Mouse (Mus musculus) CD4-positive, CD25-positive, alpha-beta regulatory T cell, adult 2 months (primary cell): ENCODE results near the gene Avpr1b.

Experiments used
- DNase-seq: peaks from one replicate; pipeline ENCODE4 v3.0.0-alpha.2; 2012; ENCODE audit warnings: low read depth, low spot score

Avpr1b gene

GRCm38 (mm10) chr1:131598905-131599304 lies at the start of gene Avpr1b:
Avpr1b (plus strand) TSS chr1:131599239.
- DNase-seq: no peak

GRCm38 (mm10) chr1:131551956-131552355 lies 47.1 kb upstream of the Avpr1b start:
- no peak for DNase-seq

GRCm38 (mm10) chr1:131553428-131553827 lies 45.6 kb upstream of the Avpr1b start:
- no peak for DNase-seq

- DNase-seq: peak; percentile 93
These were observed 43.8 kb upstream of the Avpr1b start for GRCm38 (mm10) chr1:131555042-131555812.

- DNase-seq: no peak
These were observed 38.5 kb upstream of the Avpr1b start for GRCm38 (mm10) chr1:131560500-131560899.

- no peak for DNase-seq
These were observed 37.0 kb upstream of the Avpr1b start for GRCm38 (mm10) chr1:131562081-131562480.

GRCm38 (mm10) chr1:131566056-131566455 lies 33.0 kb upstream of the Avpr1b start:
- peak; percentile 33 for DNase-seq

- no peak for DNase-seq
These were observed 29.3 kb upstream of the Avpr1b start for GRCm38 (mm10) chr1:131569721-131570120.

- no peak for DNase-seq
These were observed 28.6 kb upstream of the Avpr1b start for GRCm38 (mm10) chr1:131570391-131570790.

GRCm38 (mm10) chr1:131573721-131574120 lies 25.3 kb upstream of the Avpr1b start:
- DNase-seq: peak; percentile 85

- DNase-seq: no peak
These were observed 19.9 kb upstream of the Avpr1b start for GRCm38 (mm10) chr1:131578943-131579680.

- DNase-seq: peak; percentile 8
These were observed 18.6 kb upstream of the Avpr1b start for GRCm38 (mm10) chr1:131580389-131580788.

GRCm38 (mm10) chr1:131583598-131583997 lies 15.4 kb upstream of the Avpr1b start:
- no peak for DNase-seq

- no peak for DNase-seq
These were observed 12.2 kb upstream of the Avpr1b start for GRCm38 (mm10) chr1:131586836-131587235.

- DNase-seq: peak; percentile 29
These were observed 1.3 kb downstream of the Avpr1b start for GRCm38 (mm10) chr1:131600314-131600713.

GRCm38 (mm10) chr1:131606719-131607118 lies 7.7 kb downstream of the Avpr1b start:
- no peak for DNase-seq

- no peak for DNase-seq
These were observed 13.6 kb downstream of the Avpr1b start for GRCm38 (mm10) chr1:131612556-131613155.

GRCm38 (mm10) chr1:131613361-131614133 lies 14.5 kb downstream of the Avpr1b start:
- peak; percentile 95 for DNase-seq

- no peak for DNase-seq
These were observed 15.6 kb downstream of the Avpr1b start for GRCm38 (mm10) chr1:131614641-131615040.

- no peak for DNase-seq
These were observed 17.1 kb downstream of the Avpr1b start for GRCm38 (mm10) chr1:131616131-131616530.

GRCm38 (mm10) chr1:131616546-131617220 lies 17.6 kb downstream of the Avpr1b start:
- DNase-seq: no peak
